Mouse (Mus musculus) liver, embryonic 14.5 days (tissue): Measurements from ENCODE around the gene Rnf141. TPM values are rescaled to one million over a fixed set of nuclear protein-coding genes. Genes with fewer than 3 reads are reported as not detected.

Source experiments
- ATAC-seq: fragments of 200-750 bp; cut with Nextera tagmentation; 2 replicates; pipeline ENCODE4 v1.8.0; 2017; ENCODE audit warnings: moderate number of reproducible peaks, mild to moderate bottlenecking, moderate library complexity; ENCODE audit not compliant: insufficient read depth
- DNase-seq, 3 experiments: peaks; one replicate each; pipeline ENCODE4 v3.0.0-alpha.2; 2012 to 2013; ENCODE audit warnings: low read depth in 3 of 3, low spot score in 3 of 3
- H3K27ac ChIP-seq: fragments of 300-500 bp; sonication (generic); 2 replicates; pipeline ENCODE4 v1.5.1; 2014; ENCODE audit warnings: moderate library complexity, mild to moderate bottlenecking, control low read depth, inconsistent platforms
- H3K27me3 ChIP-seq: fragments of 300-500 bp; sonication (generic); 2 replicates; pipeline ENCODE4 v1.6.1; 2014; ENCODE audit warnings: mild to moderate bottlenecking, low read length, moderate library complexity; ENCODE audit not compliant: control insufficient read depth, insufficient read depth
- H3K36me3 ChIP-seq: fragments of 300-500 bp; sonication (generic); replicated peaks from 2 replicates; pipeline ENCODE4 v1.6.1; 2014; ENCODE audit warnings: low read depth; ENCODE audit not compliant: control insufficient read depth, insufficient read depth
- H3K4me1 ChIP-seq, 2 experiments: fragments of 200-500 bp in 1 of 2; fragments of 300-500 bp in 1 of 2; sonication (generic) in 1 of 2; replicated peaks; 2 replicates each; pipeline ENCODE4 v1.6.1; 2012 to 2014; ENCODE audit warnings: antibody characterized with exemption in 1 of 2, inconsistent platforms in 1 of 2, low read length in 1 of 2; ENCODE audit not compliant: control insufficient read depth in 2 of 2, insufficient read depth in 2 of 2
- H3K4me2 ChIP-seq: fragments of 300-500 bp; sonication (generic); 2 replicates; pipeline ENCODE4 v1.6.1; 2014; ENCODE audit warnings: low read depth, mild to moderate bottlenecking, control low read depth, moderate library complexity
- H3K4me3 ChIP-seq, 2 experiments: fragments of 200-500 bp in 1 of 2; fragments of 300-500 bp in 1 of 2; sonication (generic) in 1 of 2; 2 replicates each; pipeline ENCODE4 v1.5.1; 2012 to 2014; ENCODE audit warnings: low read depth in 2 of 2, low read length in 2 of 2, mild to moderate bottlenecking in 2 of 2, control low read depth in 1 of 2, inconsistent platforms in 1 of 2, moderate library complexity in 1 of 2; ENCODE audit not compliant: insufficient read depth in 1 of 2
- H3K9ac ChIP-seq: fragments of 300-500 bp; sonication (generic); replicated peaks from 2 replicates; pipeline ENCODE4 v1.6.1; 2014; ENCODE audit warnings: mild to moderate bottlenecking, control low read depth, moderate library complexity
- H3K9me3 ChIP-seq: fragments of 300-500 bp; sonication (generic); 2 replicates; pipeline ENCODE4 v1.6.1; 2016; ENCODE audit warnings: low read length, mixed read lengths; ENCODE audit not compliant: control insufficient read depth
- CTCF ChIP-seq: IDR thresholded peaks from 2 replicates; pipeline ENCODE4 v1.5.1; 2016; ENCODE audit warnings: antibody characterized with exemption, low read depth, control low read depth
- EP300 ChIP-seq: IDR thresholded peaks from 2 replicates; pipeline ENCODE4 v1.6.1; 2016; ENCODE audit warnings: antibody characterized with exemption, low read depth
- WGBS: fragments of 180-500 bp; shearing (Covaris S2); extraction: QIAGEN DNeasy Blood & Tissue Kit; methylation state at CpG from one replicate; pipeline ENCODE4 v1.1.7; 2014; ENCODE audit not compliant: insufficient replicate concordance; 5-methylcytosine and 5-hydroxymethylcytosine counted together
- polyA plus RNA-seq, 2 experiments: library from polyadenylated mRNA; depleted of rRNA in 1 of 2; stranded (reverse) in 1 of 2; unstranded in 1 of 2; fragments of >200 nt; fragmentation: Nextera tagmentation in 1 of 2; extraction: Ambion mirVana in 1 of 2; gene quantifications; 2 replicates each; pipeline versions ENCODE4 v1.2.1 to v1.2.3; 2012 to 2014

The Rnf141 gene
- polyA plus RNA-seq, 2 experiments = 17.4 to 25.4 TPM

DNA sequence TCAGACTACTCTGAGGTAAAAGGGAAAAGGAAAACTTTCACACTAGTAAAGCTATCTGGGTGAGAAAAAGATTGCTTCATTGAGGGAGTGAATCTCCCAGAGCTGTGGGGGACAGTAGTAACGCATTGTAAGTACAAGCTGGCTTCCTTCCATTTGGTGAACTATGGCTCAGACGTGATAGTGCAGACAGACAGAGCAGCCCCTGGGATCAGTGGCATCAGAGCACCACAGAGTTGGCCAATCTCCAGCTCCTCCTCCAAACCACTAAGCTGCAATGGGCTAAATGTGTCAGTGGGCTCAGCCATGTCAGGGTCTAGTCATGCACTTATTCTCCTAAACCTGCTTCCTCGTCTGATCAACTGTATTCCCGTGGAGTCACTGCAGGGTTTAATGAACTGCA, 20.7 kb downstream of the Rnf141 start:
- no peak overlapping the region for H3K27ac ChIP-seq
- H3K9me3 ChIP-seq = no peaks in the 10 kb centered on the region
- no peak overlapping the region for H3K4me3 ChIP-seq
- peaks cover 10 to 30% of the 10 kb centered on the region in 2 experiments for H3K4me1 ChIP-seq
- H3K9ac ChIP-seq = no peak overlapping the region
- no peak for ATAC-seq
- no peak for DNase-seq
- WGBS = 46% methylated on average over 4 of the region's 4 CpGs
- H3K4me2 ChIP-seq = no peak overlapping the region
- TF ChIP-seq CTCF = no peak
- TF ChIP-seq EP300 = no peak
- H3K27me3 ChIP-seq = no peaks in the 10 kb centered on the region
- peaks cover 49% of the 10 kb centered on the region for H3K36me3 ChIP-seq

DNA sequence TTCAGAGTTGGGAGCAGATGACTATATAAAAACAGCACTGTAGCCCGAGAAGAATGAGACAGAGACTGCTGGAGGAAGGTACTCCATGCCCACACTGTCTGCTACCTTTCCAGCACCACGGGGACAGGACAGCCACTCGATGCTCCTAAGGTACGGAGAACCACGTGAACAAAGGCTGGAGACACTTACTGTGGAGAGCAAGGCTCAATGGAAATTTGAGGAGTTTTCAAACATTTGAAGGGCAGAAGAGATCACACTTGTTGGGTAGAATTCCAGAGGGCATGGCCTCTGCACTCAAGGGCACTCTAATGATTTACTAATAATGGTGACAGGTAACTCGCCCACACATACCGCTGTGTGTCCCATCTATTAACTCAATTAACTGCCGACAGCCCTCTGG, 21.2 kb downstream of the Rnf141 start:
- no peaks in the 10 kb centered on the region for H3K9me3 ChIP-seq
- DNase-seq (no peak), ATAC-seq (no peak)
- no peak for TF ChIP-seq CTCF
- TF ChIP-seq EP300 = no peak
- H3K4me2 ChIP-seq = no peak overlapping the region
- peaks cover 49% of the 10 kb centered on the region for H3K36me3 ChIP-seq
- H3K9ac ChIP-seq = no peak overlapping the region
- no peak overlapping the region for H3K27ac ChIP-seq
- 81% methylated on average over 8 of the region's 8 CpGs for WGBS
- peaks cover 15 to 35% of the 10 kb centered on the region in 2 experiments for H3K4me1 ChIP-seq
- no peak overlapping the region for H3K4me3 ChIP-seq
- H3K27me3 ChIP-seq = no peaks in the 10 kb centered on the region

DNA sequence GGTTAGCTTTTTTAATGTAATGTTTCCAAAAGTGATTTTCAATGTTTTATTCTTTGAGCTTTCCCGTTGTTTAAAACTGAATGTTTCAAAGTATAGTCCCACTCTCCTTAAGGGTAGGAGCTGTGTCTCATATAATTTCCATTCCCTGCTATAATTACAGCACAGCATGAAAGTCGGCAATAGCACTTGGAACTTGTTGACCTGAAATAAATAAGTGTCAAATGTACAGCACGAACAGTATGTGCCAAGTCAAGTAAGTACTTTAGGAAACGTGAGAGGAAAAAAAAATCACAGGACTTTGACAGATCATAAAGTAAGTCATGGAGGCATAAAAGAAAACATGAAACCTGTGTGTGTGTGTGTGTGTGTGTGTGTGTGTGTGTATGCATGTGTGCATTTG, 22.2 kb downstream of the Rnf141 start:
- Histone ChIP-seq H3K4me2 (no peak overlapping the region), H3K9ac (no peak overlapping the region), H3K27me3 (no peaks in the 10 kb centered on the region), H3K9me3 (no peaks in the 10 kb centered on the region), H3K4me1 (peaks cover 15 to 36% of the 10 kb centered on the region in 2 experiments), H3K27ac (no peak overlapping the region), H3K4me3 (no peak overlapping the region), H3K36me3 (peaks cover 44% of the 10 kb centered on the region)
- DNase-seq (no peak), ATAC-seq (no peak)
- 78% methylated on average over 4 of the region's 4 CpGs for WGBS
- TF ChIP-seq CTCF (no peak), EP300 (no peak)

DNA sequence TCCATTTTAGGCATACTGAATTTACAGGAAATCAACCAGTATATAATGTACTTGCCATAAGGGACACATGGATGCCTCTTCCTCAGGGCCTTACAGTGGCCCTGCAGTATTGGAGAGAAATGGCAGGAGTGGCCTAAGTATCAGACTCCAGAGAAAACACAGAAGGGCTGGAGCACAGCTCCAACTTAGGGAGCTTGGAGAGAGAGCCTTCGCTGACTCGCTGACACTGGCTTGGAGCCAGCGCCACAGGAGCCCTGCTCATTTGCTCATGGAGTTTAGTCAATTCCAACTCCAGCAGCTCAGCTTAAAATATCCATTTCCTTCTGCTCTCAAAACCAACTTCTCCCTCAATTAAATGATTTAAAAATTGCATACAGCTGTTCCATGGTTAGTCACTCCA, 22.6 kb downstream of the Rnf141 start:
- H3K4me1 ChIP-seq = peaks cover 15 to 36% of the 10 kb centered on the region in 2 experiments

DNA sequence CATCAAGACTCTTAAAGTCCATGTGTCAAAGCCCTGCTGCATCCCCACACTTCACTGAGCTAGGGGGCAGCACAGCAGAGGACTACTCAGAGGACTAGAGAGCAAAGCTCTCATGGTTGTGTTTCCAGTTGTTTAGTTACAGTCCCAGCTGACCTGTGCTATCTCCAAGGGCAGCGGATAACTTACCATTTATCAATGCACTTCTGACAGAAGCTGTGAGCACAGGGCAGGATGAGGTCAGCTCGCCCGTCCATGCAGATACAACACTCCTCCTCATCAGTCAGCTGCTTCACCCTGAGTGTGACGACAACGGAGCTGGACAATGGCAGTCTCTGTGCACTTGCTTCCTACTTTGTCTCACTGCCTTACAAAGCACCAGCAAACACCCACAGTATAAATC, 23.2 kb downstream of the Rnf141 start:
- no peak overlapping the region for H3K4me2 ChIP-seq
- H3K4me3 ChIP-seq = no peak overlapping the region
- no peak overlapping the region for H3K9ac ChIP-seq
- DNase-seq (no peak), ATAC-seq (no peak)
- H3K27ac ChIP-seq = no peak overlapping the region
- TF ChIP-seq EP300 (no peak), CTCF (peak; percentile 32; the same call in 1 of the 2 replicates)
- H3K4me1 ChIP-seq = peaks cover 15 to 36% of the 10 kb centered on the region in 2 experiments
- WGBS = 57% methylated on average over 5 of the region's 5 CpGs
- H3K27me3 ChIP-seq = no peaks in the 10 kb centered on the region
- no peaks in the 10 kb centered on the region for H3K9me3 ChIP-seq
- H3K36me3 ChIP-seq = peaks cover 40% of the 10 kb centered on the region

More for the DNA sequence above, 22.6 kb downstream of the Rnf141 start:
- DNase-seq (no peak), ATAC-seq (no peak)
- no peak overlapping the region for H3K27ac ChIP-seq
- H3K4me3 ChIP-seq = no peak overlapping the region
- TF ChIP-seq EP300 = no peak
- TF ChIP-seq CTCF = no peak
- H3K36me3 ChIP-seq = peaks cover 40% of the 10 kb centered on the region
- no peaks in the 10 kb centered on the region for H3K9me3 ChIP-seq
- H3K27me3 ChIP-seq = no peaks in the 10 kb centered on the region
- H3K9ac ChIP-seq = no peak overlapping the region
- H3K4me2 ChIP-seq = no peak overlapping the region
- 79% methylated on average over 3 of the region's 3 CpGs for WGBS
